Mouse (Mus musculus) liver, postnatal 0 days (tissue): ENCODE results near the gene Asns. TPM values are rescaled to one million over a fixed set of nuclear protein-coding genes. Genes with fewer than 3 reads are reported as not detected.

Experiments used
- ATAC-seq: fragments of 200-750 bp; cut with Nextera tagmentation; 2 replicates; pipeline ENCODE4 v1.8.0; 2017; ENCODE audit warnings: mild to moderate bottlenecking, moderate library complexity
- DNase-seq: peaks from one replicate; pipeline ENCODE4 v3.0.0-alpha.2; 2016
- H3K27ac ChIP-seq: fragments of 300-500 bp; sonication (generic); 2 replicates; pipeline ENCODE4 v1.5.1; 2014; ENCODE audit warnings: antibody characterized with exemption, moderate library complexity, mild to moderate bottlenecking, low read depth
- H3K27me3 ChIP-seq: fragments of 300-500 bp; sonication (generic); 2 replicates; pipeline ENCODE4 v1.6.1; 2014; ENCODE audit warnings: low read length, control low read depth, mixed read lengths; ENCODE audit not compliant: insufficient read depth
- H3K36me3 ChIP-seq: fragments of 300-500 bp; sonication (generic); replicated peaks from 2 replicates; pipeline ENCODE4 v1.6.1; 2014; ENCODE audit warnings: mild to moderate bottlenecking, control low read depth, low read length, moderate library complexity, mixed read lengths; ENCODE audit not compliant: insufficient read depth
- H3K4me1 ChIP-seq: fragments of 300-500 bp; sonication (generic); 2 replicates; pipeline ENCODE4 v1.6.1; 2014; ENCODE audit warnings: antibody characterized with exemption, mild to moderate bottlenecking, control low read depth; ENCODE audit not compliant: insufficient read depth
- H3K4me2 ChIP-seq: fragments of 300-500 bp; sonication (generic); 2 replicates; pipeline ENCODE4 v1.6.1; 2014; ENCODE audit warnings: low read depth, mild to moderate bottlenecking, low read length, moderate library complexity, mixed read lengths
- H3K4me3 ChIP-seq: fragments of 300-500 bp; sonication (generic); 2 replicates; pipeline ENCODE4 v1.5.1; 2014; ENCODE audit warnings: low read depth, low read length
- H3K9ac ChIP-seq: fragments of 300-500 bp; sonication (generic); replicated peaks from 2 replicates; pipeline ENCODE4 v1.6.1; 2014; ENCODE audit warnings: mild to moderate bottlenecking, moderate library complexity
- H3K9me3 ChIP-seq: fragments of 300-500 bp; sonication (generic); 2 replicates; pipeline ENCODE4 v1.6.1; 2016; ENCODE audit warnings: mild to moderate bottlenecking, control low read depth, low read length, mixed read lengths
- CTCF ChIP-seq: sonication (generic); IDR thresholded peaks from 2 replicates; pipeline ENCODE4 v1.5.1; 2016; ENCODE audit warnings: antibody characterized with exemption, low read depth
- EP300 ChIP-seq: IDR thresholded peaks from 2 replicates; pipeline ENCODE4 v1.6.1; 2016; ENCODE audit warnings: antibody characterized with exemption, low read depth, mild to moderate bottlenecking
- WGBS: fragments of 180-500 bp; shearing (Covaris S2); extraction: QIAGEN DNeasy Blood & Tissue Kit; methylation state at CpG from one replicate; pipeline ENCODE4 v1.1.7; 2014; ENCODE audit not compliant: insufficient replicate concordance; 5-methylcytosine and 5-hydroxymethylcytosine counted together
- polyA plus RNA-seq: library from polyadenylated mRNA; unstranded; fragments of >200 nt; fragmentation: Nextera tagmentation; extraction: Ambion mirVana; gene quantifications from 2 replicates; pipeline ENCODE4 v1.2.1, GENCODE M21; 2015

The Asns gene
- polyA plus RNA-seq, 1 experiment from 2014 or later = 102 TPM

GRCm38 (mm10) chr6:7692037-7692436 lies 1.0 kb downstream of the Asns start:
- no peak for DNase-seq
- no peaks in the 10 kb centered on the region for H3K9me3 ChIP-seq
- 34% methylated on average over 15 of the region's 15 CpGs for WGBS
- peaks cover 34% of the 10 kb centered on the region for H3K4me1 ChIP-seq
- peak overlapping the region; percentile 84 for H3K27ac ChIP-seq
- H3K9ac ChIP-seq = peak overlapping the region; percentile 81
- TF ChIP-seq EP300 (no peak), CTCF (no peak)
- no peaks in the 10 kb centered on the region for H3K27me3 ChIP-seq
- H3K36me3 ChIP-seq = peaks cover 5% of the 10 kb centered on the region; the same call in 1 of the 2 replicates
- no peak for ATAC-seq
- H3K4me2 ChIP-seq = peak overlapping the region; percentile 91
- H3K4me3 ChIP-seq = peak overlapping the region; percentile 86

GRCm38 (mm10) chr6:7690456-7690855 lies 2.6 kb downstream of the Asns start:
- H3K4me1 ChIP-seq = peaks cover 34% of the 10 kb centered on the region
- TF ChIP-seq CTCF = no peak
- TF ChIP-seq EP300 = no peak
- WGBS = 63% methylated on average over 9 of the region's 9 CpGs
- H3K27me3 ChIP-seq = no peaks in the 10 kb centered on the region
- DNase-seq (peak; percentile 33), ATAC-seq (peak; percentile 7; the same call in 1 of the 2 replicates)
- H3K36me3 ChIP-seq = peaks cover 8% of the 10 kb centered on the region; the same call in 1 of the 2 replicates
- no peaks in the 10 kb centered on the region for H3K9me3 ChIP-seq
- no peak overlapping the region; the same call in 1 of the 2 replicates for H3K9ac ChIP-seq
- peak overlapping the region; percentile 78 for H3K27ac ChIP-seq
- H3K4me3 ChIP-seq = peak overlapping the region; percentile 86
- peak overlapping the region; percentile 91 for H3K4me2 ChIP-seq

- no peak for ATAC-seq
- Histone ChIP-seq H3K4me3 (no peak overlapping the region), H3K27ac (peak overlapping the region; percentile 78; the same call in 1 of the 2 replicates), H3K4me2 (peak overlapping the region; percentile 27; the same call in 1 of the 2 replicates), H3K9ac (no peak overlapping the region), H3K36me3 (peaks cover 16% of the 10 kb centered on the region), H3K4me1 (peaks cover 34% of the 10 kb centered on the region), H3K9me3 (no peaks in the 10 kb centered on the region), H3K27me3 (no peaks in the 10 kb centered on the region)
- 69% methylated on average over 12 of the region's 12 CpGs for WGBS
- TF ChIP-seq CTCF (no peak), EP300 (no peak)
- DNase-seq = no peak
Observed at GRCm38 (mm10) chr6:7689180-7689579, 3.9 kb downstream of the Asns start.

DNA sequence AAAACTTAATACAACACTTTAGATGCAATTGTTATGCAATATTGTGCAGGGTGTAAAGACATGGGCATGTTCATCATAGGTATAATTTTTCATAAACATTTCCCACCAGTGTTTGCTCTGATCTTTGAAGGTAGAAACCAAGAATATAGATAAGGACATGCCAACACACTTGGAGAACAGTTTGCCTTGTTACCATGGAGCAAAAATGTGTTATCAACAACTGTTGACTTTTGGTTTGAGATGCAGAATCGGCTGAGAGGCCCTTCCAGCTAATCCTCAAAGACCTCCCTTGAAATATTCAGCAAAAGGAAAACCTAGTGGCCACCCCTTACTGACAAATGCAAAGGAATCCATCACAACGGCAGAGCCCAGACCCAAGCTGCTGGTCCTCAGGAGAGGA lies 7.0 kb downstream of the Asns start:
- Histone ChIP-seq H3K27me3 (no peaks in the 10 kb centered on the region), H3K9ac (no peak overlapping the region), H3K4me3 (no peak overlapping the region), H3K27ac (no peak overlapping the region), H3K36me3 (peaks cover 26% of the 10 kb centered on the region), H3K4me2 (no peak overlapping the region), H3K4me1 (peaks cover 25% of the 10 kb centered on the region), H3K9me3 (no peaks in the 10 kb centered on the region)
- DNase-seq (no peak), ATAC-seq (no peak)
- 49% methylated on average over 2 of the region's 2 CpGs for WGBS
- TF ChIP-seq CTCF = no peak

GRCm38 (mm10) chr6:7676194-7676901 lies 16.7 kb downstream of the Asns start:
- 89% methylated on average over 8 of the region's 8 CpGs for WGBS
- Histone ChIP-seq H3K27ac (no peak overlapping the region), H3K9me3 (no peaks in the 10 kb centered on the region), H3K4me1 (peaks cover under 1% of the 10 kb centered on the region; the same call in 1 of the 2 replicates), H3K36me3 (peaks cover 62% of the 10 kb centered on the region), H3K27me3 (no peaks in the 10 kb centered on the region), H3K4me3 (no peak overlapping the region), H3K4me2 (no peak overlapping the region), H3K9ac (no peak overlapping the region)
- DNase-seq (no peak), ATAC-seq (no peak)
- TF ChIP-seq CTCF (no peak), EP300 (no peak)

DNA sequence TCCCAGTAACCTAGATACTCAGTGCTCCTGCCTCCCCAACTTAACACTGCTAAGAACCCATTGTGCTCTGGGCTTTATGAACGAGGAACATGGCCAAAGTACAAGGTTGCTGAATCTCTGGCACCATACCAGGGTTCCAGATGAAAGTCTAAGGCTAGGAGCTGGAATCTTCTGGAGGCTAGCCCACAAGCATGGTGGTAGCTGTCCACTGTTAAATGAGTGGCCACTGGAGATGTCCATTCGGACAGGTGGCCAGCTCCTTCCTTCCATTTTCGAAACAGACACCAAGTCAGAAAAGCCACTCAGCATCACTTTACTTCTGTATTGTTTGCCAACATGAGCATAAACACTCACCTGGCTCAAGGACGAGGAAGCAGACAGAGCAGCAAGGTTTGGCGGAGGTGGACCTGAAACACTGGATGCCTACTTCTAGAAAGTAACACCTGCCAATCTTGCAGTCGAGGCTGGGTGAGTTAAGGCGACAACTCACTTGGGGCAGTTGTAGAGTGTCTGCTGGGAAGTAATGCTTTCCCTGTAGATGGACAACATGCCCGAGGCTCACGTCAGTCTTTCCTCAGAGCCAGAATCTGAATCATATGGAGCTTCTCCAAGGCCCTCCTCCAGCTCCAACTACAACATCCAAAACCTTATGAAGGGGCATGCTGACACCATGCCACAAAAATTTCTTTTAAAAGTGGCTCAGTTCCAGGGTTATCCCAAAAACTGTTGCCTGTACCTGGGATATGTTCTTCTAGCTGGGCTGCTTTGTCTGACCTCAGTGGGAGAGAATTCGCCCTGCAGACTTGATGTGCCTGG lies 20.4 kb downstream of the Asns start:
- peaks cover 37% of the 10 kb centered on the region for H3K36me3 ChIP-seq
- no peak overlapping the region for H3K9ac ChIP-seq
- H3K4me3 ChIP-seq = no peak overlapping the region
- ATAC-seq (no peak), DNase-seq (no peak)
- H3K4me1 ChIP-seq = peaks cover 4% of the 10 kb centered on the region; the same call in 1 of the 2 replicates
- no peak overlapping the region for H3K27ac ChIP-seq
- TF ChIP-seq CTCF (no peak), EP300 (no peak)
- H3K9me3 ChIP-seq = no peaks in the 10 kb centered on the region
- H3K4me2 ChIP-seq = no peak overlapping the region
- no peaks in the 10 kb centered on the region for H3K27me3 ChIP-seq
- WGBS = 80% methylated on average over 10 of the region's 10 CpGs
